Mouse (Mus musculus): ENCODE measurements around the gene Ccdc172. TPM values are rescaled to one million over a fixed set of nuclear protein-coding genes. Genes with fewer than 3 reads are reported as not detected.

Gene Ccdc172
- total RNA-seq (2021): not detected
- long read RNA-seq, experiment 1: 0 reads
- long read RNA-seq, experiment 2: 0 reads

DNA sequence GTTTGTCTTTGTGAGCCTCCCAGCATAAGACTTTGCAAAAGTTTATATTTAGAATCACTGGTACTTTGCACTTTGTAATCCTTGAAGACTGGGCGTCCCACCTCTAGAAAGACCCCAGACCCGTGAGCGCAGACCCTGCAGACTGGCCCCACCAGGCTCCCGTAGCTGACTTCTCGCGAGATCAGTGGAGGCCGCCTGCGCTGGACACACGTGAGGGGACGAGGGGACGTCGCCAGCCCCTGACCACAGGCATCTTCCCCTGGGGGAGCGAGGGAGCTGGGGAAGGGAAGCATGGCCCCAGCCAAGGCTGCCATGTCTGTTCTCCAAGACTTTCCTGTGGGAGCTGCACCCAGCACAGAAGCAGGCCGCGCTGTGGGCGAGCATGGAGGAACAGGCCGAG is at the start of gene Ccdc172:
Gene Ccdc172 (plus strand): TSS at position 176 of the 400 bp plus-strand sequence.
- TF ChIP-seq CTCF (conservative IDR thresholded peaks at IDR 0.05): no peak
- DNase-seq (ENCODE audit: low spot score in 2 of 2): no peak
- H3K4me3 ChIP-seq: no peak within 1 kb of the TSS

DNA sequence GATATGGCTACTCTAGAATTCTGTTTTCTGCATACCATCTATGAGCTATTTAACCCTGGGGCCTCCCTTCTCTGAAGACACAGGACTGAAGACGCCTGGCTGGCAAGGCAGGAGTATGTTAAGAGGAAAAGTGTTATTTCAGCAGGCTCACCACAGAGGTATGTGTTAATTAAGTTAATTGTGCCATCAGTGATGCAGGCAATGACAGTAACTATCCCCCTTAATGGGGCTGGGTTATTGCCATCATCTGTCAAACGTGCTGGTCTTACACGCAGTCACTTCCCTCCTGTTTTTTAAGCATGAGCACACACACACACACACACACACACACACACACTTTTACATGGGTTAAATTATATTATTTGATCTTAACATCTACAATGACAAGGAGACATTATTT is 48.0 kb upstream of the Ccdc172 start:
- no peak for TF ChIP-seq CTCF (conservative IDR thresholded peaks at IDR 0.05)
- H3K27ac ChIP-seq: no peak overlapping the region
- no peak overlapping the region for H3K4me3 ChIP-seq
- DNase-seq (ENCODE audit: low spot score in 2 of 2): no peak

More for the DNA sequence above, at the start of gene Ccdc172:
- H3K27ac ChIP-seq: no peak within 1 kb of the TSS

DNA sequence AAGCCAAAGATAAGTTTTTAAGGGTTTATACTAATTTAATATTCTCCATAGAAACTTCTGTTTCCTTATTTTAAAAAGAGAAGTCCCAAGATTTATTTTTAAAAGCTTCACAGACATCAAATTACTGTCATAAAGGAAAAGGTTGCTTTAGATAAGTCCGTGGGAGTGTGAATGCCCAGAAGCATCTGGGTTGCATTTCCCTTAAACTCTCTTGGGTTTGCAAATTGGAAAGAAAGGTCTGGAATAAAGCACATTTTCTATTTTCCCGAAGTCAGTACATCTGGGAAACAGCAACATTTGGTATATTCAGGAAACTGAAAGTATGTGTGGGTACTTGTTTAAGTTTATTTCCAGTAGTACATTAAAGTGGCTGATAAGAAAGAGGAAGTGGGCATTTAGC is 43.5 kb upstream of the Ccdc172 start:
- DNase-seq (ENCODE audit: low spot score in 2 of 2): no peak
- Histone ChIP-seq H3K27ac (no peak overlapping the region), H3K4me3 (no peak overlapping the region)
- no peak for TF ChIP-seq CTCF (conservative IDR thresholded peaks at IDR 0.05)

DNA sequence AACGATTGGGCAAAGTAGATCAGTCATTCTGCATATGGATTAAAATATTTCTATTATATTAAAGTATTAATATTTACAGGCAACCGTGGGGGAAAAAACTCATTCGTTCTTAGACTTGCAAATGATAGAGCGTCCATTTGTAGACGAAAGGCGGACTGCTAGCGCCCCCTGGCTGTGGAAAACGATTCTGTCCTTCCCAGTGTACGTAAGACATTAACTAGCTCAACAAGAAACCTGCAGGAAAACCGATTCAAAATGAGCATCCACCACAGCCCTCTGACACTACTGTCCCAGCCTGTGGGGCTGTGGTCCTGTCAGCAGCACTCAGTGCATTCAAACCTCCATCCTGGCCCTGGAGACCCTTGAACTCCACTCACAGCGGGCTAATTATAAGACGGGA is 42.4 kb upstream of the Ccdc172 start:
- peak; percentile 80 to 93 for DNase-seq (ENCODE audit: low spot score in 2 of 2)
- Histone ChIP-seq H3K4me3 (no peak overlapping the region; the same call in 1 of the 2 replicates), H3K27ac (peak overlapping the region; percentile 64; the same call in 1 of the 2 replicates)
- peak; percentile 97 for TF ChIP-seq CTCF (conservative IDR thresholded peaks at IDR 0.05)

DNA sequence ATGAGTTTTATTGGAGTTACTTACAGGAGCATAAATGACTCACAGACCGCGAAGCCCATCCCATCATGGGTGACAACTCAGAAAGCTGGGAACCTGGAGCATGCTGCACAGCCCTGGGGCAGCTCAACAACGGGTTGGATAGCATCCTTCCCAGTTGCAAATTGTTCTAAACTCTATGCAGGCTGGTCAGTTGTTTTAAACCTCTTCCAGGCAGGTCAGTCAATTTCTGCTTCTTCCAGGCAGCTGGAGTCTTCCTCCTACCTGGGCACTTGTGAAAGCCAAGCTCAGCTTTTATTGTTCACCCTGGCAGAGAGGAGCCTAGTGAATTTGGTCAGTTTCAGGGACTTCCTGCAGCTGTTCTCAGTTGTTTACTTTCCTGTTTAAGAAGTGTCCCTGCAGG is 37.5 kb upstream of the Ccdc172 start:
- H3K4me3 ChIP-seq: no peak overlapping the region
- no peak for DNase-seq (ENCODE audit: low spot score in 2 of 2)
- H3K27ac ChIP-seq: no peak overlapping the region
- TF ChIP-seq CTCF (conservative IDR thresholded peaks at IDR 0.05): no peak

DNA sequence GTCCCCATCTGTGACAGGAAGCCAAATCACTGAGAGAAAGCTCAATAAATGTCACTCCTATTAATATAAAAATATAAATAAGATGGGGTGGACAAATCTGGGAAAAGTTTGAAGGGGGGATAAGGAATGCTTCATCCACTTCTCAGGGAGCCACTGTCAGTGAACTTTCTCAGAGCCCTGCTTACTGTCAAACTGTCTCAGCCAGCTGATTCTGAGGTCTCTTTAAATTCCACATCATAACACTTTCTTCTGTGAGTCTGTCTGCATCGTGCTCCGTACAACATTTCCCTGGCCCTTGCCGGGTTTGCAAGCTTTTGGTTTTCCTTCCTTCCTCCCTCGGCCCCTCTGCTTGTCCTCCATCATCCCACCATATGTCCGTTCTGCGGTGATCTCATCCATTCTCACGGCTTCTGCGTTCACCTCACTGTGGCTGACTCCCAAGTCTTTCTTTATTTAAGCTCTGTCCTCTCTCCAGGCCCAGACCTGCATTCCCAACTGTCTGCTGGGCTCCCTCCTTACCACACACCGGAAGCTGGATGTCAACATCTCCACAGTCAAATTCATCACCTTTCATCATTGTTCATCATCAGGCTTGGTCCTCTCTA is 29.3 kb upstream of the Ccdc172 start:
- TF ChIP-seq CTCF (conservative IDR thresholded peaks at IDR 0.05): no peak
- no peak overlapping the region for H3K4me3 ChIP-seq
- DNase-seq (ENCODE audit: low spot score in 2 of 2): no peak
- H3K27ac ChIP-seq: no peak overlapping the region

DNA sequence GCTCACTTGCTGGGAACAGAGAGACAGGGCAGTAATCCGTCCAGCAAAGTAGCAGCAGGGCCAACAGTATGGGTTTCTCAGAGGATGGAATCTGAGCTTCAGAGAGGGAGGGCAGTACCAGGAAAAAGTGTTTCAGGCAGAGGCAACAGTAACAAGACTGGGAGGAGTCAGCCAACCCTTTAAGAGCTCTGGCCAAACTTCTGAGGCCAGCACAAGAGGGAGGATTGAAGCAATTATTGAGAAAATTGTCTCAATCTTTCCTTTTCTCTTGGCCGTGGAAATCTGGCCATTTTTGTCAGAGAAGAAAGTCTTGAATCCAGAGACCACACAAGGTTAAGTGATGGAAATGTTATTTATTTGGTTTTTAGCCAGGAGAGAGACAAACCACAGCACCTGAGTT is 25.1 kb upstream of the Ccdc172 start:
- no peak overlapping the region for H3K27ac ChIP-seq
- no peak for TF ChIP-seq CTCF (conservative IDR thresholded peaks at IDR 0.05)
- DNase-seq (ENCODE audit: low spot score in 2 of 2): no peak
- H3K4me3 ChIP-seq: no peak overlapping the region

DNA sequence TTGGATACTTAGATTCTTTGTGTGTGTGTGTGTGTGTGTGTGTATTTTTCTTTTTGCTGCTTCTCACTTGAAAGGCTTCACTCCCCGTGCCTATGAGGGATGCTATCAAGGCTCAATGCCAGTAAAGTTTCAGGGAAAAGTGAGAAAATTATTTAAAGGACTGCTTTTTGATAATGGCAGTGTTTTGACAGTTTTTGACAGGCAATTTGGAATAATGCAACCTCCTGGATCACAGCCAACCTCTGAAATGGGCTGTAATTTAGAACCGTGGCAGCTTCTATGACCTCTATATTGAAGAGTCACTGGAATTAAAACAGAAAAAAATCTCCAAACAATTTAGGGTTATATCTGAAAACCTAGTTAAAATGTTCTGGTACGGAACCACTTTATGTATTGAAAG is 14.7 kb upstream of the Ccdc172 start:
- Histone ChIP-seq H3K4me3 (no peak overlapping the region), H3K27ac (no peak overlapping the region)
- TF ChIP-seq CTCF (conservative IDR thresholded peaks at IDR 0.05): no peak
- no peak for DNase-seq (ENCODE audit: low spot score in 2 of 2)

DNA sequence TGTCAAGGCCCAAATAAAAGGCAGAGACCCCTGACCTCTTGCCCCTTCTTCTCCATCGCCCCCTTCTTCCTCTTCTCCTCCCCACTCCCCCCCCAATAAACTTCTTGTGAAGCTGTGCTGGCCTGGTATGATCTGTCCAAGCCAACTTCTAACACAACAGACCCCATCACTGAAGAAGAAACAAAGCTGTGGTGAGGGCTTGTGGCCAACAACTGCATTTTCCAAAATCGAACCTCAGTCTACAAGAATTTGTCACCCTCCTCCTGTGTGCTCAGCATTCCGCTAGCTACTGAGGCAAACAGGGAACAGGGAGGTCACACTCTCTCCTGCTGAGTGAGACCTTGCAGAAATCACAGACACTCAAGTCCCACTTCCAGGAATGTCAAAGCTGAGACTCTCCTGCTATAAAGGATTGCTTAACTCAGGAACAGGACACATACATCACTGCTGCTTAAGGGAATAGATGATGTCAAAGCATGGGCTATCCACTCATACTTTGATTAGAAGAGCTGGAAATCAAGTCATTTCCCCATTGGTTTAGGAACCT is 12.3 kb upstream of the Ccdc172 start:
- no peak overlapping the region for H3K4me3 ChIP-seq
- DNase-seq (ENCODE audit: low spot score in 2 of 2): no peak
- no peak for TF ChIP-seq CTCF (conservative IDR thresholded peaks at IDR 0.05)
- peak overlapping the region; percentile 83 for H3K27ac ChIP-seq

DNA sequence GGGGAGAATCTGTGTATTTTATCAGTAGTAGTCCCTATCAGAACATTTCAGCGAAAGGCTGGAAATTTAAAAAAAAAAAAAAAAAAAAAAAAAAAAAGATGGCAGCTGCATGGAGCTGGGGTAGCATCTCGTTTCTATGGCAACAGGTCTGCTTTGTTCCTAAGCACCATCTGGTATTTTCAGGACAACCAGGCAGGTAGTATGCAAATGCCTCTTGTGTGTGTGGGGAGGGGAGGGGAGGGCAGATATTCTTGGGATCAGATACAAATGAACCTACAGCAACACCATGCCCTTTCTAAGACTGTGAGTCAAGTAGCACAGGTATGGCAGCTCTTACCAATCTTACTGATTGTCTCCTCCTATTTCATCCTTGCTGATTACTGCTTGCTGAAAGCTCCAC is 11.7 kb upstream of the Ccdc172 start:
- no peak for TF ChIP-seq CTCF (conservative IDR thresholded peaks at IDR 0.05)
- Histone ChIP-seq H3K27ac (peak overlapping the region; percentile 85), H3K4me3 (no peak overlapping the region)
- DNase-seq (ENCODE audit: low spot score in 2 of 2): peak; percentile 30 to 32

DNA sequence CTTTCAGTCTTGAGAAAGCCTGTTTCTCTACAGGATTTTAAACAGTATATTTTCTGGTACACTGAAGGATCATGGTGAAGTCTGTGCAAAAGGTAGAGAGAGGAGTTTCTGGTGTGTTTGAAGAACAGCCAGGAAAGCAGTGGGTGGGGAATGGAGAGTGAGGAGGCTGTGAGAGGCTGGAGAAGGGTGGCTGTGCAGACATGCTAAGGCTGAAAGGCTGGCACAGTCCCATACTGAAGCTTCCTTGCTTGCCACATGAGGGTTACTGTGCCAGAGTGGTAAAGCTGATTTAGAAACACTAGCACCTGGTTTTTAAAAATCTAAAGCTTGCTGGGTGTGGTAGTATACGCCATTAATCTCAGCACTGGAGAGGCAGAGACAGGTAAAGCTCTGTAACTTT is 9.9 kb downstream of the Ccdc172 start:
- no peak overlapping the region for H3K4me3 ChIP-seq
- DNase-seq (ENCODE audit: low spot score in 2 of 2): peak in 1 of 2 experiments; percentile 4
- no peak overlapping the region; the same call in 1 of the 2 replicates for H3K27ac ChIP-seq
- no peak for TF ChIP-seq CTCF (conservative IDR thresholded peaks at IDR 0.05)

DNA sequence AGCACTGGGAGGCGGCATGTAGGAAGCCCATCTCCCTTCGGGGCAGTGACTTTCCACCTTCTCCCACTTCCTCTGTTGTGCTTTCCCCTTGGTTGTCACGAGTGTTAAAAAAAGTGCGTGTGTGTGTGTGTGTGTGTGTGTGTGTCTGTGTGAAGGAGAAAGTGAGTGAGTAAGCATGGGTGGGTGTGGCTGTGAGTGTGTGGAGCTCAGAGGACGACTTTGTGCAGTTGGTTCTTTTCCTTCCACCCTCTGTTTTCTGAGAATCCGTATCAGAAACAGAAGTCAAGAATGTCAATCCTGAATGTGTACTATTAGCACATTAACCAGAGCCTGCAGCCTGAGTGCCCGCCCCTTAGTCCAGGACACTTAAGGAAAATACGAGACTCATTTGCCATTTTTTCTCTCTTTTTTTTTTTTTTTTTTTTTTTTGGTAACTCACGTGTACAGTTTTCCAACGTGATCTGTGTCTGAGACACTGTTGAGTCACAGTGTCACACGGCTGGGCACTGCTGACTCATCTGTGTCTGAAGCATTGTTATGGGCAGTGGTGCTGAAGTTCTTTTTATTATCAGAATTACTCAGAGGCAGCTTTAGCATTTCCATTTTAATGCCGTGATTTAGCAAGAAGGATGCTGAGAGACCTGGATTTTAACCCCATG is 12.1 kb downstream of the Ccdc172 start:
- no peak for DNase-seq (ENCODE audit: low spot score in 2 of 2)
- H3K4me3 ChIP-seq: no peak overlapping the region
- no peak for TF ChIP-seq CTCF (conservative IDR thresholded peaks at IDR 0.05)
- no peak overlapping the region for H3K27ac ChIP-seq

DNA sequence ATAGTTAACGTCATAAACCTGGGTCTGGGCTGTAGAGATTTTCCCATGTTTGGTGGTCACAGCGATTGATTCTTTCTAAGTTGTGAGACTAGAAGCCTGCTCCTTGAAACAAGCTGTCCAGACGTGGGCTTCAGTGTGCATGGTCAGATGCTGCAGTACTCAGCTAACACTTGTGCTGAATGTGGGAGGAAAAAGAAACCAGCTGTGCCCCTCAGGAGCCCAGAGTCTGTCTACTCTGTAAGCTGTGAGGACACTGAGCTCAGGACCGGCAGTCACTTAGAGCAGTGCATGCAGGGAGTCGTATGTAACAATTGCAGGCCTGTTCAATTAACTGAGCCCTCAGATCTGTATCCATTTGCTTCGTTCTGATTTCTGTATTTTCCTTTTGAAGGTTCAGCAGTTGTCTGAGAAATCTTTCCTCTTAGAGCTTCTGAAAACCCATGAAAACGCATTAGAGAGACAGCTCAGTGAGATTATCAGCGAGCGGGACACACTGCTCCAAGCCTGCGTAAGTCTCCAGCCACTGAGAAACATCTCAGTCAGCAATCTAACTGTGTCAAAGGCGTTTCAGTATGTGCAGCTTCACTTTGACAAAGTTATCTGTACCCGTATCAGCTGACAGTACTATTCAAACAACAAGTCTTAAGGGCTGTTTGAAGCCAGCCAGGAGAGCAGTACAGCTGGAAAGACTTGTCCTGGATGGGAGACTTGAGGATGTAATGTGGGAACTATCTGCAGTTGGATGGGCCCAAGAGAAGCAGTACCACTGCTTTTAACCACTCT is 13.9 kb downstream of the Ccdc172 start:
- TF ChIP-seq CTCF (conservative IDR thresholded peaks at IDR 0.05): no peak
- Histone ChIP-seq H3K4me3 (no peak overlapping the region), H3K27ac (no peak overlapping the region)
- DNase-seq (ENCODE audit: low spot score in 2 of 2): no peak
